Mouse (Mus musculus) activated CD4-positive, CD25-positive, alpha-beta regulatory T cell (primary cell): ENCODE results near the gene Tmem138. TPM values are rescaled to one million over a fixed set of nuclear protein-coding genes. Genes with fewer than 3 reads are reported as not detected.

Experiments used
- polyA plus RNA-seq, 2 experiments: library from polyadenylated mRNA; unstranded; fragments of 100-300 nt; shearing (Covaris generic); gene quantifications; one replicate each; pipeline ENCODE4 v1.2.1; 2017

Tmem138 gene
- 10 to 100 TPM; 13.4 to 17.6 TPM for polyA plus RNA-seq

DNA sequence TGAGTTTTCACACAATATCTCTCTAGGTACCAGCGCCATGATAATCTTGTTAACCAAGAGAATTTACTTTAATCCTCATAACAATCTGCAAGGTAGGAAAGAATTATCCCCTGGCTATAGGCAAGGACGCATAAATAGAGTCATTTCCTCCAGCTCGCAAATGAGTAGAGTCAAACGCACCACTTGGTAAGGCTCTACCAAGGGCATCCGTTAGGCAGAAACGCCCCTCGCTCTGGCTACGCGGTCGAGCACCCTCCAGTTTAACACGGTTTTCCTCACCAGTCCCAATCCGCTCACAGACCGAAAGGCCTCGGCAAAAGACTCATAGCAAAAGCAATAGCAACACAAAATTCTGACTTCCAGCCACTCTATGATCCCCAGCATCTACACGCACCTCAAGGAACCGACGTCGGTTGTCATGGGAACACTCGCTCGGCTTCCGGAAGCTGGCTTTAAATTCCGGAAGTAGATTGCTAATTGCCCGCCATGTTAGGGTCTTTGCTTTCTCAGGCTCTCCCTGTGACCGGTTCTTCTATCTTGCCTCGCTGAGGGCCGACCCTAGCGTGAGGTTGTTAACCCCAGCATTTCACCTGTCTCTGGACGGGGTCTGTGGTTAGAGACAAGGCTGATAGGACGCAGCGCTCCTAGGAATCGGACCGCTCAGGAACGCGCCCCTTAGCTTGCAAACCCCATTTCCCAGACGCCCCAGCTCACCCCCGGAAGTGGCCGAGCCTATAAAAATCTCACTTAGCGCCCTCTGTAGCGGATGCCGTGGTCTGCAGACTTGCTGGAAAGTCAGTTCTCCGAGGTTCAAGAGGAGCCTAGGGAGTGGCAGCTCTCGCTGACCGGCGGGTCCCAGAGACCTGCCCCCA lies at the start of gene Tmem138, which contains the start of gene Cyb561a3:
Gene Tmem138 (minus strand): TSS at position 673 of the 872 bp plus-strand sequence.
Gene Cyb561a3 (plus strand): TSS at position 483 of the 872 bp plus-strand sequence.

DNA sequence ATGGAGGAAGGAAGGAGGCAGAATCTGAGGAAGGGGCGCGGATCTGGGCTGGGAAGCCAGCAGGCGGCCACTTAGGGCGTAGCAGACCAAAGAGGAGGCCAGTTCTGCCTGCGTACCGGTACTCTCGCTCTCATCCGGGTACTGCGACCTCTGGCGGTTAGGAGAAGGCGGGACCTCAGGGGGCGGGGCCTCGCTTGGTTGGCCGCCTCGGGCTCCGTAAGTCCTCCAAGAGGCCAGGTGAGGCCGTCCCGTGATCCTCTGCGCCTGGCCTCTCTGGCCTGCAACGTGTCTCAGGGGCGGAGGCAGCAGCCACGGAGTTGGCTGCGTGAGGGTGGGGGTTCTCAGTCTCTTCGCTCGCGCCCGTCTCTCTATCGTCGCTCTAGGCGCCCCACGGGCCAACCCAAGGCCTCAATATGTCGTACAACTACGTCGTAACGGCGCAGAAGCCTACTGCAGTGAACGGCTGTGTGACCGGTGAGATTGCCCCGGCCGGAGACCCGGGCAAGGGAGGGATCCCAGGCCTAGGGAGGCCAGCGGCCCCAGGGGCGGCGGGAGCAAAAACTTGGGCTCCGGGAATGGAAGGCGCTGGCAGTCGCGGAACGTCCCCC lies 28.2 kb upstream of the Tmem138 start, which contains the start of the genes Ddb1 and Tkfc:
Gene Ddb1 (plus strand): TSS at position 35 of the 608 bp plus-strand sequence.
Gene Tkfc (minus strand): TSS at position 362 of the 608 bp plus-strand sequence.

GRCm38 (mm10) chr19:10555624-10556510 lies 21.3 kb downstream of the Tmem138 start, which contains the start of gene Tmem216:
Gene Tmem216 (minus strand): TSS chr19:10556238.

DNA sequence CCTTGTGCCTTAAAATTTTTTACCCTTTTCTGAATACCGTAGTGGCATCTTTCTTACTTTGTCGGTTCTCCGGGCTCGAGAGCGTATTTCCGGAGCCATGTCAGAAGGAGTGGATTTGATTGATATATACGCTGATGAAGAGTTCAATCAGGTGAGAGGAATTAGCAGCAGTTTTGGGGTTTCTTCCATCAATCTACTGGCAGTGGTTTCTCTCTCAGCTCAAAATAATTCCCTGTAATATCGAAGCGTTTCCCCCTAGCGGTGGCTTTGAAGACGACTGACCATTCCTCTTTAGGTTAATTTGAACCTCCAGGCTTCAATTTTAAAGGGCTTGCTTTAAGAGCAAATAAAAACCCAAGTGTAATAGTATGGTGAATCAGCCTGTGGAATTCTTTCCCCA lies 51.3 kb downstream of the Tmem138 start, which contains the start of gene Sdhaf2:
Gene Sdhaf2 (minus strand): TSS at position 233 of the 400 bp plus-strand sequence.

GRCm38 (mm10) chr19:10525106-10525901 lies 51.9 kb downstream of the Tmem138 start, which contains the start of gene Cpsf7:
Gene Cpsf7 (plus strand): TSS chr19:10525266.

Other genes with a start within 250 kb of the Tmem138 start
- under 1 TPM in 1 of 2 experiments, not detected in 1; 0.17 TPM for gene Syt7, start 188.3 kb downstream of the Tmem138 start, polyA plus RNA-seq
- not detected for gene Lrrc10b, start 119.9 kb downstream of the Tmem138 start, polyA plus RNA-seq
- under 1 TPM in 1 of 2 experiments, not detected in 1; 0.17 TPM for gene Ppp1r32, start 94.4 kb downstream of the Tmem138 start, polyA plus RNA-seq
- 10 to 100 TPM; 29.3 to 29.9 TPM for gene Cpsf7, start 52.1 kb downstream of the Tmem138 start, polyA plus RNA-seq
- gene Sdhaf2, start 51.2 kb downstream of the Tmem138 start, polyA plus RNA-seq, result 10 to 100 TPM; 81.5 to 85.0 TPM
- 1 to 10 TPM; 6.3 to 8.8 TPM for gene Tmem216, start 21.1 kb downstream of the Tmem138 start, polyA plus RNA-seq
- gene Cyb561a3, start 190 bp downstream of the Tmem138 start, polyA plus RNA-seq, result 10 to 100 TPM; 27.3 to 45.9 TPM
- gene Ddb1, start 28.0 kb upstream of the Tmem138 start, polyA plus RNA-seq, result 100 to 1,000 TPM; 120 to 148 TPM
- 10 to 100 TPM in 1 of 2 experiments, 1 to 10 TPM in 1; 8.9 to 11.9 TPM for gene Tkfc, start 28.3 kb upstream of the Tmem138 start, polyA plus RNA-seq
- under 1 TPM in 1 of 2 experiments, not detected in 1; 0.38 TPM for gene Vwce, start 56.9 kb upstream of the Tmem138 start, polyA plus RNA-seq
- gene Pga5, start 100.7 kb upstream of the Tmem138 start, polyA plus RNA-seq, result not detected
- 10 to 100 TPM; 19.3 to 24.5 TPM for gene Vps37c, start 111.4 kb upstream of the Tmem138 start, polyA plus RNA-seq
- gene Cd5, start 161.6 kb upstream of the Tmem138 start, polyA plus RNA-seq, result 100 to 1,000 TPM; 458 to 705 TPM